Mouse (Mus musculus): Measurements from ENCODE around the gene Serhl.
"Not testable (repeated sequence)": the region's sequence is repeated elsewhere in the genome, so short reads cannot be mapped to it uniquely, and the experiment has no call there.

Serhl gene

GRCm38 (mm10) chr15:83124625-83125024 is 35.3 kb downstream of the Serhl start:
- DNase-seq (ENCODE audit: low spot score in 2 of 2): no peak

- no peak for DNase-seq (ENCODE audit: low spot score in 2 of 2)
Measured at GRCm38 (mm10) chr15:83126582-83126981, 37.3 kb downstream of the Serhl start.

DNA sequence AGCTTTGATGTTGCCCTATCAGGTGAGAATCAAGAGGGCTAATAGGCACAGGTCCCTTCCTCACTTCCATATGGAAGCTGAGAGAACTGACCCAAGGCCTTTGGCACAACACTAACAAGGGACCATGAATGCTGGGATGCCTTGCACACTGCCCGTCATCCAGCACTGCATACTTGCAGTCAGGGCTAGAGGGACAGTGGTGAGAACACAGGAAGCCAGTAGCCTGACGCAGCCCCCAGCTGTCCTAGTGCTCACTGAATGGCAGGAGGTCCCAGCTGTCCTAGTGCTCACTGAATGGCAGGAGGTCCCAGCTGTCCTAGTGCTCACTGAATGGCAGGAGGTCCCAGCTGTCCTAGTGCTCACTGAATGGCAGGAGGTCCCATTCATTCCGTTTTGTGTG is 37.7 kb downstream of the Serhl start:
- not testable (repeated sequence) for DNase-seq (ENCODE audit: low spot score in 2 of 2)

DNA sequence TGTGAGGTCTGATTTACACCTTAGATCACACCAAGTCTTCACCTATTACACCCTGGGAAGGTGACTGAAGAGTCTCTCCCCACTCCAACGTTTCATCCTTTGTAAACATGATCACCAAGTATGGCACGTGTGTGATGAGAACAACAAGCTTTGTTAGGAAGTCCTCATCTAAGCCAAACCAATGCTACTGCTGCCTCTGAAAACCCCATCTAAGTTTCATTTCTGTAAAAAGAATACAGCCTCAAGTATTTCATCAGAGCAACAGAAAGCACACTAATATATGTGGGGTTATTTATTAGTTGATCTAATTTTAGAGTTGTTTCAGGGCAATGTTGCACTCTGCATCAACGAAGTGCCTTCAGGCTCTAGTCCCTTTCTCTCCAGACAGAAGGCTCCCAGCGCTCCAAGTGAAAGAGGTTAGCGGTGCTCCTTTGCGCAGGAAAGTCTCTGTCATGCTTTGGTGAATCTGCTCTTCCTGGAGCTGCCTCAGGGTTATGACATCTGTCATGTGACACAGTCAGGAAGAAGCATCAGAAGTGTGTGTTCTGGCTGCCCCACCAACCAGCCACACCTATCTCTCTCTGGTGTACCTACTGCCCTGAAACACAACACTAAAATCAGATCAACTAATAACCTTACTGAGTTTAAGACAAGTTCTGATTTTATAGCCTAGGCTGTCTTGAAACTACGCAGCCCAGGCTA is 40.4 kb downstream of the Serhl start:
- DNase-seq (ENCODE audit: low spot score in 2 of 2): no peak

GRCm38 (mm10) chr15:83134671-83135070 is 45.4 kb downstream of the Serhl start:
- DNase-seq (ENCODE audit: low spot score in 2 of 2): no peak

- no peak for DNase-seq (ENCODE audit: low spot score in 2 of 2)
Measured at GRCm38 (mm10) chr15:83135654-83136053, 46.3 kb downstream of the Serhl start.

- DNase-seq (ENCODE audit: low spot score in 2 of 2): no peak
Measured at GRCm38 (mm10) chr15:83142861-83143260, 53.6 kb downstream of the Serhl start.

DNA sequence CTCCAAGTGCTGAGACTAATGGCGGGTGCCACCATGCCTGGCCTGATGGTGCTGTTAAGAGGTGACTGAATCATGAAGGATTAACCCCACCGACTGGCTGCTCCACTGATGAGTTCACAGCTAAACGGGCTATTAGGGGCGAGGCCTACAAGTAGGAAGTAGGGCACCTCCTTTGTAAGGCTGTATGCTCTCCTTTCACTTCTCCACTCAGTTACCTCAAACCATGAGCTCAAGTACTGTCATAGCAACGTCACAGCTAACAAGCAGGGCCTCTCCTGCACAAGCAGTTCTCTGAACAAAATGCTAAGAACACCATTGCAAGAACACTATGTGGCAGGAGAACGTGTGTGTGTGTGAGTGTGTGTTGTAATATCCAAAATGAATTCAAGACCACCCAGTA is 56.2 kb downstream of the Serhl start:
- peak in 1 of 2 experiments; percentile 10 for DNase-seq (ENCODE audit: low spot score in 2 of 2)

- no peak for DNase-seq (ENCODE audit: low spot score in 2 of 2)
Measured at GRCm38 (mm10) chr15:83148395-83148794, 59.1 kb downstream of the Serhl start.

DNA sequence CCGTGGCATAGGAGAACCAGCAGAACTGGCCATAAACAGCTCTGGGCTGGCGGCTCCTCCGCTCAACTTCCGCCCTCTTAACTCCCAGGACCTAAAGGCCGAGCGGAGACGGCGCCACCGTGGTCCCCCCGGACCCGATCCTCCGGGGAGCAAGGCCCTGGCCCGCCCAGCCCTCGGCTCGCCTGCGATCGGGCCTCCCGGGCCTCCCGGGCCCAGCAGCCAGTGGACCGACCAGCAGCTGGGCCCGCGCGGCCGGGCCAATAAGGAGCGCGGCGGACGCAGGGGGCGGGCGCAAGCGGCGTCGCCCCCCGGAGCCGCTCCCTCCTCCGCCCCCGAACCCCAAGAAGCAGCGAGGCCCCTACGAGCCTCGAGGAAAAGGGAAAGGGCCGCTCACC is 59.5 kb downstream of the Serhl start:
- no peak for DNase-seq (ENCODE audit: low spot score in 2 of 2)

- peak; percentile 96 to 98 for DNase-seq (ENCODE audit: low spot score in 2 of 2)
Measured at GRCm38 (mm10) chr15:83149196-83150072, 60.1 kb downstream of the Serhl start, which contains the start of gene Poldip3. Gene Poldip3 (minus strand): TSS chr15:83149384.

GRCm38 (mm10) chr15:83150073-83150442 is 60.8 kb downstream of the Serhl start:
- DNase-seq (ENCODE audit: low spot score in 2 of 2): no peak

DNA sequence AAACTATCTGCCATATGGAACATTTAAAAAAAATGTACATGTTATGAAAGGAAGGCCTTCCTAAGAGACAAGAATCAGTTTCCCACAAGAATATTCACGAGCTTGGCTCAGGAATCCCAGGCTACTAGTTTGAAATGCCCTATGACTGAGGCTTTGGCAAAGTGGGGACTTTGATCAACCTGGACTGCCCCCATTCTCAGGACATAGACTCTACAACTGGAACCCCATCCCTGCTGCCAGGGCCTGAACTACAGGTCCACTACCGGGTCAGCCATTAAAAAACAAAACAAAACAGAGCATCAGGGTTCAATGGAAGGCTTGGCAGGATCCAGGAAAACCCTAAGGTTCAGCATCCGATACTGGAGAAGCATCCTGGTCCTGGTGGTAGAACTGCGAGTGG is 61.4 kb downstream of the Serhl start:
- no peak for DNase-seq (ENCODE audit: low spot score in 2 of 2)

DNA sequence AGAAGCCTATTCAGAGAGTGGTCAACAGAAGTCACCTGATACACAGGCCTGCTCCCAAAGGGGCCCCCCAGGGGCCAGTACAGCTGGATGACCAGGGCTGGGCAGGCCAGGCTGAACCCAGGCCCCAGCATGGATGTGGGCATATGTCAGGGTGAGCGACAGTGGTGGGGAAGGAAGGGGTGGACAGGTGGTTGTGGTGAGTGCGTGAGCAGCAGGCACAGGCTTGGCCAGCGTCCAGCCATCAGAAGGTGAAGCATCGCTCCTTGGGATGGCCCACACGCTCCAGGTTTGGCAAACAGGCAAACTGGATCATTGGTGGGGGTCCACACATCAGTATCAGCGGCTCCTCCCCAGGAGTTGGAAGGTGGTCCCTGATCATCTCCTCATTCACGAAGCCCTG is 65.0 kb downstream of the Serhl start:
- DNase-seq (ENCODE audit: low spot score in 2 of 2): no peak

- DNase-seq (ENCODE audit: low spot score in 2 of 2): no peak
Measured at GRCm38 (mm10) chr15:83155672-83156419, 66.5 kb downstream of the Serhl start.

- peak in 1 of 2 experiments; percentile 37 for DNase-seq (ENCODE audit: low spot score in 2 of 2)
Measured at GRCm38 (mm10) chr15:83156929-83157666, 67.8 kb downstream of the Serhl start.

- DNase-seq (ENCODE audit: low spot score in 2 of 2): no peak
Measured at GRCm38 (mm10) chr15:83157667-83158064, 68.4 kb downstream of the Serhl start.

GRCm38 (mm10) chr15:83158587-83159160 is 69.4 kb downstream of the Serhl start:
- DNase-seq (ENCODE audit: low spot score in 2 of 2): no peak

- DNase-seq (ENCODE audit: low spot score in 2 of 2): no peak
Measured at GRCm38 (mm10) chr15:83159823-83160222, 70.5 kb downstream of the Serhl start.

GRCm38 (mm10) chr15:83160561-83160960 is 71.3 kb downstream of the Serhl start:
- no peak for DNase-seq (ENCODE audit: low spot score in 2 of 2)

DNA sequence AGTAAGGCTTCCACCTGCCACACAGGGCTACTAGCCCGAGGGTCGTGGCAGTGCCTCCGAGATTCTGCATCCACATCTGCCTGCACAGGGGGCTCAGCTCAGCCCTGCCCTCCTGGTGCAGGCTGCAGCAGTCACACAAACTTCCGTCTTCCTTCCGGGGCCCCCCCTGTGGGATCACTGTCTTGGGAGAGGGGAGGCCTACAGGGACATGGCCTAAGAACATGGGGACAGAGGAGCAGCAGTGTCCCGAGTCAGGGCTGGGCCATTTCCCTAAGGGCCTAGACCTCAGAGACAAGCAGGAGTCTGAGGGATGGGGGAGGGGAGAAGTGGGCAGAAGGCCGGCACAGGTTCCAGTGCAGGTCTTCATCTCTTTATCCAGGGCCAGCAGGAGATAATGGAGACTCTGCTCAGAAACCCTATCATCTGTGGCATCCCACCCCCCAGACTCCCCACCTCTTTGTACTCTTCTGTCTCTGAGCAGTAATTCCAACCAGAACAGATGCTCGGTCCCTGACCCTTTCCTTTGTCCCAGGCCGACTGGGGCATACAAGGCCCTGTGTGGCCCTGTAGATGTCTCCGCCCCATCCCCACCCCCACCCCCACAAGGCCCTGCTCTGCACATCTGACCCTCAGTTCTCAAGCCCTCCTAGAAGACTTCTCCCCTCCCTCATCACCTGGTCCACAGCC is 71.9 kb downstream of the Serhl start:
- DNase-seq (ENCODE audit: low spot score in 2 of 2): no peak
